Mouse (Mus musculus): ENCODE results near the gene Fbxo30.

Fbxo30 gene

GRCm38 (mm10) chr10:11322316-11322715, 41.2 kb downstream of the Fbxo30 start:
- no peak for DNase-seq (ENCODE audit: low read depth, low spot score)

DNA sequence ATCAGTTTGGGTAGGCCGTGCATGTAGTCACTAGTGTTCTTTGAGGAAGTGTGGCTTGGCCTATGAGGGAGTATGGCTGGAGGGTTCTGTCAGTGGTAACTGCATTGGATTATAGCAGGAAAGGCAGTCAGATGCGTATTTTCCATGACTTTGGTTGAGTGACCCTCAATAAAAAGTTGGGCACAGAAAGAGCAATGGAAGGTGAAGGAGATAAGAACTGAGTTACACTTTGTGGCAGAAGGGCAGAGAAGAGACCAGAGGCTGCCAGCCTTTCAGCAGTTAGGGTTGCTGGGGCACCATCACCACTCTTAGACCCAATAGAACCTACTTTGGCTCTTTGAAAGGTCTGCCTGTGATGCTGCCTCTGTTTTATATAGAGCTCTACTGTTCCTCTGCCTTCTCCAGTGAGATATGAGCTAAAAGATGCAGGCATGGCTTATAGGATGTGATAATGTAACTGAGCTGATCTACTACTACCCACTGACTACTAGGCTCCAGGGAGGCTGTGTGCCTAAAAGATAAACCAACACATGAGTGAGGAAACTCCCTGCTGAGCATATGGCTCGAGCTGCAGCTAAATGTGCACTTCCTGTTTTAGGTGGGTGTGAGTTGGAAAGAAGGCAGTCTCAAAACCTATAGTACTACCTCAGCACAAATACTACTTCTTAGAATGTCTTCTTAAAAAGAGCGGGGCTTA, 42.2 kb downstream of the Fbxo30 start:
- no peak for DNase-seq (ENCODE audit: low read depth, low spot score)

GRCm38 (mm10) chr10:11326526-11326925, 45.4 kb downstream of the Fbxo30 start:
- DNase-seq (ENCODE audit: low read depth, low spot score): no peak

DNA sequence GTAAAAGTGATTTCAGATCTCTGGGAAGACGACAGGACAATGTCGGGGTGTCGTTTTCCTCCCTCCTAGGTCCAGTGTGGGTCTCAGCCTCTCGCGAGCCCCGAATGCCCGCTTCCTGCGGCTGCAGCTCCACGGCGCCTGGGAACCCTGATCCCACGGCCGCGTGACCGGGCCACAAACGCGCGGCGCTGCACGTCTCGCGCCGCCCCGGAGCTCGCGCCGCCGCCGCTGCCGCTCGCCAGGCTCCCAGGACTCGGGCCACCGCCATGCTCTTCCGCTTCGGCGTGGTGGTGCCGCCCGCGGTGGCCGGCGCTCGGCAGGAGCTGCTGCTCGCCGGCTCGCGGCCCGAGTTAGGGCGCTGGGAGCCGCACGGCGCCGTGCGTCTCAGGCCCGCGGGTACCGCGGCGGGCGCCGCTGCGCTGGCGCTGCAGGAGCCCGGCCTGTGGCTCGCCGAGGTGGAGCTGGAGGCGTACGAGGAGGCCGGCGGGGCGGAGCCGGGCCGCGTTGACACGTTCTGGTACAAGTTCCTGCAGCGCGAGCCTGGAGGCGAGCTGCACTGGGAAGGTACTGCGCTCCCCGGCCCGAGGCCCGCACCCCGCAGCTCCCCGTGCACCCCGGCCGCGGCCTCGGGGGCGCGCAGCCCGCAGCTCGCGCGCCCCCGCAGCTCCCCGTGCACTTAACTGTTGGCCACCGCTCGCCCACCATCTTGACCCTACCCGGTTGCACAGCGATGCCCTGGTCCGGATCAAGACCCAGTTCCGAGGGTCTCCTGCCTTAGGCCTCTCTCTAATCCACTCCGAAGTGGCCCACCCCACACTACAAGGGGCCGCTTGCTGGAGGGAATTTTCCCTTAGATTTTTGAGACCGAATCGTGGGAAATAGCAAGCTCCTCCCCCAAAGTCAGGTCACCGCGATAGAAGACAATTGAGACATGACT, 62.3 kb downstream of the Fbxo30 start, which contains the start of gene Epm2a:
Gene Epm2a, plus strand, starts transcription at position 200 of the 937 bp plus-strand sequence.
- peak; percentile 92 for DNase-seq (ENCODE audit: low read depth, low spot score)

- DNase-seq (ENCODE audit: low read depth, low spot score): peak; percentile 56
Observed at GRCm38 (mm10) chr10:11344536-11345468, 63.7 kb downstream of the Fbxo30 start.

Measured in ZHBTc4 (cell line).